Mouse (Mus musculus) C2C12 (cell line): ENCODE measurements around the gene Supv3l1. TPM values are rescaled to one million over a fixed set of nuclear protein-coding genes. Genes with fewer than 3 reads are reported as not detected.
"Not testable (repeated sequence)": the region's sequence is repeated elsewhere in the genome, so short reads cannot be mapped to it uniquely, and the experiment has no call there.

ENCODE experiments used
- H3K27me3 ChIP-seq: one replicate; pipeline ENCODE4 v1.6.1; 2011; ENCODE audit not compliant: control insufficient read depth, insufficient read depth, insufficient read length
- H3K36me3 ChIP-seq: one replicate; pipeline ENCODE4 v1.6.1; 2011; ENCODE audit not compliant: control insufficient read depth, insufficient read depth
- H3K4me3 ChIP-seq: one replicate; pipeline ENCODE4 v1.5.1; 2011; ENCODE audit warnings: mild to moderate bottlenecking, control low read depth; ENCODE audit not compliant: poor library complexity, insufficient read depth, severe bottlenecking
- H3K79me2 ChIP-seq: one replicate; pipeline ENCODE4 v1.6.1; 2011; ENCODE audit not compliant: control insufficient read depth, insufficient read depth
- H3K79me3 ChIP-seq: one replicate; pipeline ENCODE4 v1.6.1; 2011; ENCODE audit warnings: low read depth, control low read depth
- H3ac ChIP-seq: one replicate; pipeline ENCODE3; 2011; ENCODE audit warnings: low read depth; ENCODE audit not compliant: control insufficient read depth, insufficient read length
- CEBPB ChIP-seq: IDR thresholded peaks from one replicate; pipeline ENCODE4 v1.6.1; 2011; ENCODE audit warnings: low read depth, mild to moderate bottlenecking, control low read depth, moderate library complexity
- CTCF ChIP-seq: IDR thresholded peaks from one replicate; pipeline ENCODE4 v1.5.1; 2011; ENCODE audit not compliant: control insufficient read depth, insufficient read depth, insufficient read length
- FOSL1 ChIP-seq: IDR thresholded peaks from one replicate; pipeline ENCODE4 v1.8.0; 2011; ENCODE audit warnings: mild to moderate bottlenecking, low read length; ENCODE audit not compliant: poor library complexity, insufficient read depth, severe bottlenecking
- MAX ChIP-seq: IDR thresholded peaks from one replicate; pipeline ENCODE4 v1.6.1; 2011; ENCODE audit warnings: mild to moderate bottlenecking, control low read depth
- MYOD1 ChIP-seq: IDR thresholded peaks from one replicate; pipeline ENCODE4 v1.6.1; 2011; ENCODE audit warnings: low read depth; ENCODE audit not compliant: control insufficient read depth, insufficient read length
- MYOG ChIP-seq: IDR thresholded peaks from one replicate; pipeline ENCODE4 v1.6.1; 2011; ENCODE audit not compliant: control insufficient read depth, insufficient read length; ENCODE audit errors: extremely low read depth
- USF1 ChIP-seq: IDR thresholded peaks from one replicate; pipeline ENCODE4 v1.6.1; 2011; ENCODE audit warnings: low read depth, mild to moderate bottlenecking, control low read depth, moderate library complexity
- polyA plus RNA-seq: library from polyadenylated mRNA; unstranded; fragments of >200 nt; fragmentation: generic; extraction: Trizol; gene quantifications from one replicate; pipeline ENCODE4 v1.2.1, GENCODE M21; 2012; ENCODE audit warnings: missing spikeins

Supv3l1 gene
- polyA plus RNA-seq, 1 experiment: 28.7 TPM

DNA sequence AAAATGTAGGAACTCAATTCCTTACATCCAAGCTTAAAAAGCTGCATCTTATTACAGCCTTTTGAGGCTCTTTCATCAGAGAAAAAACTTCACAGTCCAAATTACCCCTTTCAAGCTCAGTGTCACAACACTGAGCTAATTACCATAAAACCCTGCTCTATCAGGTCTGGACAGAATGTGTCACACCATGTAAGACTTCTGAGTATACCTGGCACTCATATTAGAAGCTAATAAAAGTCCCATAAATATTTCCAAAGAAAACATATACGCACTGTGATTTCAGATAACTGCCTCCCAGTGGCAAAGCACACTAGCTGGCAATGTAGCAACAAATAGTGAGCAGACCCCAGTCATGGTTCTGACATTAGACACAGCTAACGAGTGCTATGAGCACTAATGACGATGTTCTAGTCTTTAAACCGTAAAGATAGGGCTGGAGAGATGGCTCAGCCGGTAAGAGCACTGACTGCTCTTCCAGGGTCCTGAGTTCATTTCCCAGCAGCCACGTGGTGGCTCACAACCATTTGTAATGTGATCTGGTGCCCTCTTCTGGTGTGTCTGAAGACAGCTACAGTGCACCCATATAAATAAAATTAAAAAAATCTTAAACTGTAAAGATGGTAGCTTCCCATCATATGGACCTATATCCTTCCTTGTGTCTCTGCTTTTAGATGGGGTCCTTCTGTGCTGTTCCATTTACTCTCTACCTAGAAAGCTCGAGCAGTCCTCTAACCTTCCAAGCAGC is 31.7 kb upstream of the Supv3l1 start:
- H3K79me2 ChIP-seq: peaks cover 100% of the 10 kb centered on the region
- no peaks in the 10 kb centered on the region for H3K27me3 ChIP-seq
- H3K4me3 ChIP-seq: no peak overlapping the region
- peaks cover 67% of the 10 kb centered on the region for H3K79me3 ChIP-seq
- peaks cover 18% of the 10 kb centered on the region for H3K36me3 ChIP-seq
- TF ChIP-seq MAX: no peak
- TF ChIP-seq CEBPB: no peak
- TF ChIP-seq MYOD1: no peak
- TF ChIP-seq FOSL1: no peak
- no peak for TF ChIP-seq USF1
- TF ChIP-seq MYOG: no peak
- no peak for TF ChIP-seq CTCF
- no peak overlapping the region for H3ac ChIP-seq

DNA sequence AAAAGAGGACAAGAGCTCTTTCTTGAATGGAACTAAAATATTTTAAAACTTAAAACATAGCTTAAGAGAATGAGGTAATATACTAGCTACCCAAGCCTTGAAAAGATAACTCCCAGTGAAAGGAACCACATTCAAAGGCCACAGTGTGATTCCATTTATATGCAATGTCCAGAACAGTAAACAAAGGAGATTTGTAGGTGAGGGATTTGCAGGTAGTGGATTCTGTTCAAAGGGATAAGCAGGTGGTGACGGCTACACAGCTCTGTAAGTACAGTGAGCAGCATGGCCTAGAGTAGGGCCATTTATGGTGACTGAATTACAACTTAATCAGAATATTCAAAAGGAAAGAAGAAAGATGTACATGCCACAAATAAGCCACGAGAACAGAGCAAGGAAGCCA is 27.4 kb upstream of the Supv3l1 start:
- peaks cover 28% of the 10 kb centered on the region for H3K79me3 ChIP-seq
- H3ac ChIP-seq: no peak overlapping the region
- H3K27me3 ChIP-seq: no peaks in the 10 kb centered on the region
- no peak overlapping the region for H3K4me3 ChIP-seq
- H3K36me3 ChIP-seq: peaks cover 13% of the 10 kb centered on the region
- TF ChIP-seq USF1 (no peak), CTCF (no peak), MYOD1 (no peak), FOSL1 (no peak), MAX (no peak), MYOG (no peak), CEBPB (no peak)
- H3K79me2 ChIP-seq: peaks cover 94% of the 10 kb centered on the region

GRCm38 (mm10) chr10:62474944-62475343 is 25.4 kb upstream of the Supv3l1 start:
- Histone ChIP-seq H3K36me3 (peaks cover 21% of the 10 kb centered on the region), H3K27me3 (no peaks in the 10 kb centered on the region), H3K4me3 (no peak overlapping the region), H3K79me2 (peaks cover 78% of the 10 kb centered on the region), H3K79me3 (peaks cover 11% of the 10 kb centered on the region), H3ac (no peak overlapping the region)
- TF ChIP-seq MYOG: no peak
- TF ChIP-seq CTCF: no peak
- no peak for TF ChIP-seq USF1
- TF ChIP-seq MAX: no peak
- TF ChIP-seq CEBPB: no peak
- no peak for TF ChIP-seq MYOD1
- TF ChIP-seq FOSL1: no peak

GRCm38 (mm10) chr10:62471105-62471504 is 21.6 kb upstream of the Supv3l1 start:
- Histone ChIP-seq H3K79me3 (peaks cover 5% of the 10 kb centered on the region), H3ac (no peak overlapping the region), H3K36me3 (peaks cover 37% of the 10 kb centered on the region), H3K79me2 (peaks cover 61% of the 10 kb centered on the region), H3K4me3 (no peak overlapping the region), H3K27me3 (no peaks in the 10 kb centered on the region)
- no peak for TF ChIP-seq CTCF
- no peak for TF ChIP-seq FOSL1
- no peak for TF ChIP-seq MYOG
- no peak for TF ChIP-seq MAX
- no peak for TF ChIP-seq MYOD1
- no peak for TF ChIP-seq USF1
- no peak for TF ChIP-seq CEBPB

DNA sequence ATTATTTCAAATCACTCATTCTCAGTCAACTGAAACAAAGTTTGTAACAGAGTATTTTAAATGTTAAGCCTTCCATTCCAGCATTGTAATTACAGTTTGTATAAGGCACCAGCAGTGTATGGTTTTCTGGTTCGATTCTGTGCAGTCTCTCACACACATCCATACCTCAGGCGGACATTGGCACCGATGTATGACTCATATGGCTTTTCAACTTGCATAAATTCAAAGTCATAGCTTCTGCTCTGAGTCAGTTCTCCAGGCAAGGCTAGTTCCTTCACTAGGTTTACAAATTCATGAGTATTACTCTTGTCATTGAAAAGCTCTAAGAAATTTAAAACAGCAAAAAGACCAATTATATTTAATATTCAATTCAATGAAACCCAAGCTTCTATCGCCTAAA is 20.2 kb upstream of the Supv3l1 start:
- H3K79me3 ChIP-seq: peaks cover 5% of the 10 kb centered on the region
- H3K27me3 ChIP-seq: no peaks in the 10 kb centered on the region
- peaks cover 43% of the 10 kb centered on the region for H3K36me3 ChIP-seq
- no peak for TF ChIP-seq CTCF
- TF ChIP-seq MAX: no peak
- TF ChIP-seq USF1: no peak
- TF ChIP-seq FOSL1: no peak
- no peak for TF ChIP-seq MYOG
- no peak for TF ChIP-seq MYOD1
- no peak for TF ChIP-seq CEBPB
- peaks cover 49% of the 10 kb centered on the region for H3K79me2 ChIP-seq
- H3ac ChIP-seq: no peak overlapping the region
- H3K4me3 ChIP-seq: no peak overlapping the region

- Histone ChIP-seq H3K4me3 (no peak overlapping the region), H3K27me3 (no peaks in the 10 kb centered on the region), H3ac (no peak overlapping the region), H3K79me3 (peaks cover 1% of the 10 kb centered on the region), H3K36me3 (peaks cover 75% of the 10 kb centered on the region), H3K79me2 (peaks cover 3% of the 10 kb centered on the region)
- TF ChIP-seq USF1 (no peak), MYOG (no peak), MAX (no peak), MYOD1 (no peak), CTCF (no peak), FOSL1 (no peak), CEBPB (no peak)
Measured at GRCm38 (mm10) chr10:62461321-62461720, 11.8 kb upstream of the Supv3l1 start.

DNA sequence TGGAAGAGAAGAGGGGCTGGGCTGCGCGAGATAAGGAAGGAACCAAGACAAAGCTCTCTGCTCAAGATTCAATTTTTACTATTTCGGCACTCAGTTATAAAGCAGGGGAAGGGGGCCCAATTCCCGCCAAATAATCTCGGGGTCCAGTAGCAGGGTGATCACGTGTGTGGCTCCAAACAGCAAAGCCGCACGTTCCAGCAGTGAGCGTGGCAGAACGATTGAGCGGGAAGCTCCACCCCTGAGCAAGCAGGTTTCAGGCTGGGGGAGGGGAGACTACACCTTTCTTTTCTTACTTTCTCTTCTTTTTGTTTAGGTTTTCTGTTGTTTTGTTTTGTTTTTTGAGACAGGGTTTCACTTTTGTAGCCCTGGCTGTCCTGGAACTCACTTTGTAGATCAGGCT is 2.5 kb upstream of the Supv3l1 start:
- H3K4me3 ChIP-seq, H3K27me3 ChIP-seq, H3ac ChIP-seq: not testable (repeated sequence)
- Histone ChIP-seq H3K36me3 (peaks cover 47% of the 10 kb centered on the region), H3K79me3 (peaks cover 18% of the 10 kb centered on the region), H3K79me2 (peaks cover 26% of the 10 kb centered on the region)
